Mouse (Mus musculus): ENCODE data around the gene Rasgrf1. TPM values are rescaled to one million over a fixed set of nuclear protein-coding genes. Genes with fewer than 3 reads are reported as not detected.

Rasgrf1 gene
- polyA plus RNA-seq, 1 experiment = not detected

DNA sequence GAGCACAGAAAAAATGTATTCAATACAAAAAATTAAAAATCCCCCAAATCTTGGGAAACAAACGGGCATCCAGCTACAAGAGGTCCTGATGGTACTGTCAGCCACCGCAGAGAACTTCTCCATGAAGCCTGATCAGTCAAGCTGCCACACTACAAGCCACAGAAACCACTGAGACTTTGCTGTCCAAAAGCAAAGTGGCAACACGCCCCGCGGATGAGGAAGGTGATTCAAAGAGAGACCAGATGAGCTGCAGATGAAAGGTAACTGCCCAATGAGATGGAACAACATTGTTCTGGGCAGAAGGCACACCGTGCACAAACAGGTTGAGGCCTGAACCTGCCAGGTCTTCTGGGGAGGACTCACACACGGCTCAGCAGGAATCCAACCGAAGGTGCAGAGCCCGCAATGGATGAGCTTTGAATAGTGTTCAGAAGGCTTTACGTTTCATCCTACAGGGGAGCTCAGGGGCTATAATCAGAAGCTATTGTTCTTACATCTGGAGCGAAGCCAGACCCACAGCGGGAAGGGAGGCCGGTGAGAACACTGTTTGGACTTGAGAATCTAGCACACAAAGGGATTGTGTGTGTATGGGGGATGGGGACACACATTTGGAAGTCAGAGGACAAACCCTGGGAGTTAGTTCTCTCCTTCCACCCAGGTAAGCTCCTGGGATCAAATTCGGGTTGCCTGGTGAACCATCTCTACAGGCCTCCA is 9.4 kb upstream of the Rasgrf1 start:
- no peak for TF ChIP-seq POLR2A (IDR thresholded peaks at IDR 0.05; ENCODE audit: insufficient read depth, low read length)
- TF ChIP-seq EP300 (IDR thresholded peaks at IDR 0.05; ENCODE audit: insufficient read depth, low read depth, low read length) = no peak
- no peak for TF ChIP-seq CTCF (IDR thresholded peaks at IDR 0.05; ENCODE audit: low read depth, low read length)
- H3K27ac ChIP-seq (ENCODE audit: insufficient read depth, low read length) = no peak overlapping the region
- no peaks in the 10 kb centered on the region for H3K27me3 ChIP-seq (ENCODE audit: control insufficient read depth, insufficient read depth, low read length, poor library complexity, severe bottlenecking)
- no peaks in the 10 kb centered on the region for H3K9me3 ChIP-seq (replicated peaks; ENCODE audit: control insufficient read depth, insufficient read depth, low read length, poor library complexity, severe bottlenecking)
- H3K4me1 ChIP-seq (ENCODE audit: control insufficient read depth, insufficient read depth, low read length) = no peaks in the 10 kb centered on the region
- no peak overlapping the region for H3K9ac ChIP-seq (ENCODE audit: low read depth, poor library complexity, severe bottlenecking)
- H3K36me3 ChIP-seq (ENCODE audit: control insufficient read depth, insufficient read depth, low read length, poor library complexity, severe bottlenecking) = no peaks in the 10 kb centered on the region
- H3K4me3 ChIP-seq (ENCODE audit: low read depth, low read length) = no peak overlapping the region

DNA sequence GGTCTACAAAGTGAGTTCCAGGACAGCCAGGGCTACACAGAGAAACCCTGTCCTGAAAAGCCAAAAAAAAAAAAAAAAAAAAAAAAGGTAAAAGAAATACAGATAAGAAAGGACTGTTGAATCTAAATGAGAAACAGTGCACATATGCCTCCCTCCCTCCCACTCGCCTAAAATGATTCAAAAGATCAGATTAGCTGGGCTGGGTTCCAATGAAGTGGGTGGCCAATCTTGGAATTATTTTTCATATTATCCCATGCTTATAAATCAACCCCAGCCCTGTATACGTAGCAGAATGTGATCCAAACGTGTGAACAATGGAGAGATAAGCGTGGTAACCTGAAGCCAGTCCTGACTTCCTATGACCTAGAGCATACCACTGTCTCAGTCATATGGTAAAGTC is 8.5 kb upstream of the Rasgrf1 start:
- TF ChIP-seq POLR2A (IDR thresholded peaks at IDR 0.05; ENCODE audit: insufficient read depth, low read length) (no peak), CTCF (IDR thresholded peaks at IDR 0.05; ENCODE audit: low read depth, low read length) (no peak), EP300 (IDR thresholded peaks at IDR 0.05; ENCODE audit: insufficient read depth, low read depth, low read length) (no peak)
- H3K27me3 ChIP-seq (ENCODE audit: control insufficient read depth, insufficient read depth, low read length, poor library complexity, severe bottlenecking) = no peaks in the 10 kb centered on the region
- H3K4me3 ChIP-seq (ENCODE audit: low read depth, low read length) = no peak overlapping the region

DNA sequence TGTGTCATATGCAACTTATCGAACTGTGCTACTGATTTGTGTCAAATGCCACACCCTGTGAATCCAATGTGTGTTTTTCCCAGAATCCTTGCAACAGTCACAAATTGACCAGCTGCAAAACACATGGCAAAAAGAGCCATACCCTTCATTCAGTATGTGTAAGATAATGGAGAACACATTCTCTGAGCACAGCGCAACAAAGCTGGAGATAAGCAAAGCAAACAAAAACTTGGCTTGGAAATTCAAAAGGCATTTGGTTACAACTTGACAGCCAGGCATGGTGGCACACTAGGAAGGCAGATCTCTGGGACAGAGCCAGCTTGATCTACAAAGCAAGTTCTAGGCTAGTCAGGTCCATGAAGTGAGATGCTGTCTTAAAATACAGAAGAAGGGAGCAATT is 6.9 kb upstream of the Rasgrf1 start:
- Histone ChIP-seq H3K4me3 (ENCODE audit: low read depth, low read length) (no peak overlapping the region), H3K4me1 (ENCODE audit: control insufficient read depth, insufficient read depth, low read length) (no peaks in the 10 kb centered on the region), H3K27me3 (ENCODE audit: control insufficient read depth, insufficient read depth, low read length, poor library complexity, severe bottlenecking) (peaks cover 4% of the 10 kb centered on the region), H3K9ac (ENCODE audit: low read depth, poor library complexity, severe bottlenecking) (no peak overlapping the region), H3K36me3 (ENCODE audit: control insufficient read depth, insufficient read depth, low read length, poor library complexity, severe bottlenecking) (no peaks in the 10 kb centered on the region), H3K27ac (ENCODE audit: insufficient read depth, low read length) (no peak overlapping the region), H3K9me3 (replicated peaks; ENCODE audit: control insufficient read depth, insufficient read depth, low read length, poor library complexity, severe bottlenecking) (no peaks in the 10 kb centered on the region)
- TF ChIP-seq CTCF (IDR thresholded peaks at IDR 0.05; ENCODE audit: low read depth, low read length) (no peak), EP300 (IDR thresholded peaks at IDR 0.05; ENCODE audit: insufficient read depth, low read depth, low read length) (no peak), POLR2A (IDR thresholded peaks at IDR 0.05; ENCODE audit: insufficient read depth, low read length) (no peak)

More for the DNA sequence above, 8.5 kb upstream of the Rasgrf1 start:
- Histone ChIP-seq H3K9me3 (replicated peaks; ENCODE audit: control insufficient read depth, insufficient read depth, low read length, poor library complexity, severe bottlenecking) (no peaks in the 10 kb centered on the region), H3K36me3 (ENCODE audit: control insufficient read depth, insufficient read depth, low read length, poor library complexity, severe bottlenecking) (no peaks in the 10 kb centered on the region), H3K4me1 (ENCODE audit: control insufficient read depth, insufficient read depth, low read length) (no peaks in the 10 kb centered on the region), H3K9ac (ENCODE audit: low read depth, poor library complexity, severe bottlenecking) (no peak overlapping the region), H3K27ac (ENCODE audit: insufficient read depth, low read length) (no peak overlapping the region)

DNA sequence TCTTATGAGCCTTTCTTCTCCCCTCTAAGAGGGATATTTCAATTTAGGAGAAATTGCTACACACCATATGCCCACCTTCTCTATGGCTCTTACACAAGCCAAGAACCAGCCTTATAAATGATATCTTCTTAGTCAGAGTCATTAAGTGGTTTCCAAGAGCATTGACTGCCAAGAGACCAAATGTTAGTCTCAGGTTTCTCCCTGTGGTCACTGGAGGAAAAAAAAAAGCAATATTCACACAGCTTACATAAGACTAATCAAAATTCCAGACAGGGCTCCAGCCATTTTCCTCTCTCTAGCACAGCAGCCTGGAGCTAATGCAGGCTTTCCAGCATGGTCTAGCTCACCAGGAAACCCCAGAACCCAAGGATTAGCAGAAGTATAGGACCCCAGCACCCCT is 3.1 kb upstream of the Rasgrf1 start:
- TF ChIP-seq EP300 (IDR thresholded peaks at IDR 0.05; ENCODE audit: insufficient read depth, low read depth, low read length) (no peak), CTCF (IDR thresholded peaks at IDR 0.05; ENCODE audit: low read depth, low read length) (no peak), POLR2A (IDR thresholded peaks at IDR 0.05; ENCODE audit: insufficient read depth, low read length) (no peak)
- Histone ChIP-seq H3K9me3 (replicated peaks; ENCODE audit: control insufficient read depth, insufficient read depth, low read length, poor library complexity, severe bottlenecking) (no peaks in the 10 kb centered on the region), H3K27ac (ENCODE audit: insufficient read depth, low read length) (no peak overlapping the region), H3K4me1 (ENCODE audit: control insufficient read depth, insufficient read depth, low read length) (no peaks in the 10 kb centered on the region), H3K9ac (ENCODE audit: low read depth, poor library complexity, severe bottlenecking) (no peak overlapping the region), H3K36me3 (ENCODE audit: control insufficient read depth, insufficient read depth, low read length, poor library complexity, severe bottlenecking) (no peaks in the 10 kb centered on the region), H3K4me3 (ENCODE audit: low read depth, low read length) (no peak overlapping the region), H3K27me3 (ENCODE audit: control insufficient read depth, insufficient read depth, low read length, poor library complexity, severe bottlenecking) (peaks cover 14% of the 10 kb centered on the region)

DNA sequence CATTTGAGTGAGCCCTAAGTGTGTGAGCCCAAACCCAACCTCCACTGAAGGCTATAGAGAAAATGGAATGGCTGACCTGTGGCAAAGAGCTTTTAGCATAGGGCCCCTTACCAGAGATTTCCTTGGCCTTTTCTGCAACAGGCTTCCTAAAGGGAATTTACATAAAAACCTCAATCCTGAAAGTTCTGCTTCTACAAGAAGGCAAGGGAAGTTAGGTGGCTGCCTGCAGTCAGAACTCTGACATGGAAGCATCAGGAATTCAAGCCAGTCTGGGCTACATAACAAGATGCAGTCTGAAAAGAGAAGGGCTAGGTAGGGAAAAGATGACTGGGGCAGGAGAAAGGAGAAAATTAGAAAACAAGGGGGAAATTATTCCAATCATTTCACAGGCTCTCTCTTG is 1.8 kb upstream of the Rasgrf1 start:
- no peak overlapping the region for H3K9ac ChIP-seq (ENCODE audit: low read depth, poor library complexity, severe bottlenecking)
- no peak for TF ChIP-seq EP300 (IDR thresholded peaks at IDR 0.05; ENCODE audit: insufficient read depth, low read depth, low read length)
- TF ChIP-seq POLR2A (IDR thresholded peaks at IDR 0.05; ENCODE audit: insufficient read depth, low read length) = no peak
- no peak for TF ChIP-seq CTCF (IDR thresholded peaks at IDR 0.05; ENCODE audit: low read depth, low read length)
- no peak overlapping the region for H3K27ac ChIP-seq (ENCODE audit: insufficient read depth, low read length)

DNA sequence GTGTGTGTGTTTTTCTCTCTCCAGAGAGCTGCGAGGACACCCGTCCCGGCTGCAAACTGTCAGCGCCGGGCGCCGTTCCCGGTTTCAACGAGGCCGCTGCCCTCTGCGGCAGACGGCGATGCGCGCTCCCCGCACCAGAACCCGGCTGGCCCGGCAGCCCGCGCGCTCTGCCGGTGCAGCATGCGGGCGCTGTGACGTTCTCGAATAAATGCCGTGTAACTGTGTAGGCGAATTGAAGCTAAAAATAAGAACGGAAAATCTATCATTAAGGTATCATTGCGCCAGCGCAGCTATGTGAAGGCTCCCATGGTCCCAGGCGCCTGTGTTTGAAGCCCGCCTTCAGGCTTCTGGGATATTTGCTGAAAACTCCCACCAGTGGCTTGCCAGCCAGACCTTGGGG is 1.1 kb upstream of the Rasgrf1 start:
- Histone ChIP-seq H3K27ac (ENCODE audit: insufficient read depth, low read length) (no peak overlapping the region), H3K9ac (ENCODE audit: low read depth, poor library complexity, severe bottlenecking) (no peak overlapping the region), H3K27me3 (ENCODE audit: control insufficient read depth, insufficient read depth, low read length, poor library complexity, severe bottlenecking) (peaks cover 16% of the 10 kb centered on the region), H3K9me3 (replicated peaks; ENCODE audit: control insufficient read depth, insufficient read depth, low read length, poor library complexity, severe bottlenecking) (no peaks in the 10 kb centered on the region), H3K4me3 (ENCODE audit: low read depth, low read length) (peak overlapping the region; percentile 22; the same call in 1 of the 2 replicates), H3K36me3 (ENCODE audit: control insufficient read depth, insufficient read depth, low read length, poor library complexity, severe bottlenecking) (no peaks in the 10 kb centered on the region), H3K4me1 (ENCODE audit: control insufficient read depth, insufficient read depth, low read length) (no peaks in the 10 kb centered on the region)
- TF ChIP-seq CTCF (IDR thresholded peaks at IDR 0.05; ENCODE audit: low read depth, low read length) (no peak), POLR2A (IDR thresholded peaks at IDR 0.05; ENCODE audit: insufficient read depth, low read length) (no peak), EP300 (IDR thresholded peaks at IDR 0.05; ENCODE audit: insufficient read depth, low read depth, low read length) (no peak)

More for the DNA sequence above, 1.8 kb upstream of the Rasgrf1 start:
- Histone ChIP-seq H3K9me3 (replicated peaks; ENCODE audit: control insufficient read depth, insufficient read depth, low read length, poor library complexity, severe bottlenecking) (no peaks in the 10 kb centered on the region), H3K4me3 (ENCODE audit: low read depth, low read length) (no peak overlapping the region), H3K27me3 (ENCODE audit: control insufficient read depth, insufficient read depth, low read length, poor library complexity, severe bottlenecking) (peaks cover 16% of the 10 kb centered on the region), H3K36me3 (ENCODE audit: control insufficient read depth, insufficient read depth, low read length, poor library complexity, severe bottlenecking) (no peaks in the 10 kb centered on the region), H3K4me1 (ENCODE audit: control insufficient read depth, insufficient read depth, low read length) (no peaks in the 10 kb centered on the region)

All from ES-Bruce4 (cell line).